Mouse (Mus musculus) stomach, postnatal 0 days (tissue): ENCODE measurements at regions not wholly inside any gene's neighbourhood (a gene's known extent, or its start where the extent isn't known, plus 50 kb on each side); places are given as distances from the start of the nearest gene placed in this dataset.

Experiments used
- ATAC-seq: fragments of 200-750 bp; cut with Nextera tagmentation; 2 replicates; pipeline ENCODE4 v1.8.0; 2017; ENCODE audit not compliant: low FRiP score, low TSS enrichment
- DNase-seq: peaks from one replicate; pipeline ENCODE4 v3.0.0-alpha.2; 2016; ENCODE audit warnings: low spot score
- H3K27ac ChIP-seq: fragments of 300-500 bp; sonication (generic); replicated peaks from 2 replicates; pipeline ENCODE4 v1.5.1; 2014; ENCODE audit warnings: mild to moderate bottlenecking, control low read depth
- H3K27me3 ChIP-seq: fragments of 300-500 bp; sonication (generic); 2 replicates; pipeline ENCODE4 v1.6.1; 2014; ENCODE audit warnings: low read length; ENCODE audit not compliant: control insufficient read depth, insufficient read depth
- H3K36me3 ChIP-seq: fragments of 300-500 bp; sonication (generic); 2 replicates; pipeline ENCODE4 v1.6.1; 2014; ENCODE audit warnings: low read length, mixed read lengths; ENCODE audit not compliant: control insufficient read depth, insufficient read depth
- H3K4me1 ChIP-seq: fragments of 300-500 bp; sonication (generic); replicated peaks from 2 replicates; pipeline ENCODE4 v1.6.1; 2014; ENCODE audit warnings: antibody characterized with exemption; ENCODE audit not compliant: control insufficient read depth, insufficient read depth
- H3K4me2 ChIP-seq: fragments of 300-500 bp; sonication (generic); replicated peaks from 2 replicates; pipeline ENCODE4 v1.6.1; 2014; ENCODE audit warnings: low read depth, mild to moderate bottlenecking, control low read depth, moderate library complexity
- H3K4me3 ChIP-seq: fragments of 300-500 bp; sonication (generic); 2 replicates; pipeline ENCODE4 v1.5.1; 2014; ENCODE audit warnings: low read depth, low read length, control low read depth
- H3K9ac ChIP-seq: fragments of 300-500 bp; sonication (generic); 2 replicates; pipeline ENCODE4 v1.6.1; 2014; ENCODE audit warnings: mild to moderate bottlenecking, low read length, control low read depth, mixed read lengths
- H3K9me3 ChIP-seq: fragments of 300-500 bp; sonication (generic); 2 replicates; pipeline ENCODE4 v1.6.1; 2016; ENCODE audit warnings: low read length; ENCODE audit not compliant: control insufficient read depth
- CTCF ChIP-seq: IDR thresholded peaks from 2 replicates; pipeline ENCODE4 v1.5.1; 2016; ENCODE audit warnings: antibody characterized with exemption, low read depth, mild to moderate bottlenecking, moderate library complexity
- EP300 ChIP-seq: optimal IDR thresholded peaks from 2 replicates; pipeline ENCODE3; 2016; ENCODE audit warnings: antibody characterized with exemption
- WGBS: fragments of 180-500 bp; shearing (Covaris S2); extraction: QIAGEN DNeasy Blood & Tissue Kit; methylation state at CpG from one replicate; pipeline ENCODE4 v1.1.7; 2014; 5-methylcytosine and 5-hydroxymethylcytosine counted together

DNA sequence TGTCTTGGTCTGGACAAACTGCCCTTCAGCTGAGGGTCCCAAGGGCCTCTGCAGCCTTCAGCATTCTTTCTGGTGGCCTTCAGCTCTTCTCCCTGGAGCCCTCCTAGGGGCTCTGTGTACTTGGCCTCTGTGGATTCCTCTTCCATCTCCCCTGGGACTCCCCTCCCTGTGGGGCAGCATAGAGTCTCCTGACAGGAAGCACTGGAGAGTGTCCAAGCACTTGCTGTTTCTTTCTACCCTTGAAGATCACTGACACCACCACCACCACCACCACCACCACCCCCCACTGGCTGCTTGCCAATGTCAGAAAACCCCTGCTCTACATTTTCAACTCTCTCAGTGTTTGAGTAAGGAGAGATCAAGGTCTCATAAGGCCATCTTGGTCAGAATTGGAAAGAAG is 206.3 kb downstream of the Irs2 start:
- Histone ChIP-seq H3K4me2 (no peak overlapping the region), H3K36me3 (no peaks in the 10 kb centered on the region), H3K9me3 (no peaks in the 10 kb centered on the region), H3K9ac (no peak overlapping the region), H3K27me3 (no peaks in the 10 kb centered on the region), H3K4me3 (no peak overlapping the region), H3K4me1 (no peaks in the 10 kb centered on the region), H3K27ac (no peak overlapping the region)
- DNase-seq (no peak), ATAC-seq (no peak)
- TF ChIP-seq EP300: no peak
- TF ChIP-seq CTCF: no peak

DNA sequence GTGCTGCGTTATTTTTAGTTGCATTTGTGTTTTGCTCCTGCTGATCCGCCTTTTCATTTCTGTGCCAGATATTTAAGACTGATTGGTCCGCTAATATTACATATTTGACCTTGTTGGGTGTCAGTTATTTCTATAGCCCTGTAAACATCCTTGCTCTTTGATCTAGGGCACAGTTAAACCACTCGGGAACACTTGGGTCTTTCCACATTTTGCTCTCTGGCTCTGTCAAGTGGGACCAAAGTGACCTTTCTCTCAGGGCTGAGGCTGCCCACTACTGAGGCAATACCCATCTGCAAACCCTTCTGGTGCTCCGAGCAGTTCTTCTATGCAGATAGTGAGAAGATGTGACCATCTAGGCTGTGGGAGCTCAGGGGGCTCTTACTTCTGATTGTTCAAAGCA is 206.7 kb downstream of the Irs2 start:
- Histone ChIP-seq H3K9ac (no peak overlapping the region), H3K4me2 (no peak overlapping the region), H3K9me3 (no peaks in the 10 kb centered on the region), H3K27ac (no peak overlapping the region), H3K4me1 (no peaks in the 10 kb centered on the region), H3K27me3 (no peaks in the 10 kb centered on the region), H3K4me3 (no peak overlapping the region), H3K36me3 (no peaks in the 10 kb centered on the region)
- ATAC-seq (no peak), DNase-seq (no peak)
- TF ChIP-seq CTCF: no peak
- no peak for TF ChIP-seq EP300
- 51% methylated on average over 5 of the region's 5 CpGs for WGBS

DNA sequence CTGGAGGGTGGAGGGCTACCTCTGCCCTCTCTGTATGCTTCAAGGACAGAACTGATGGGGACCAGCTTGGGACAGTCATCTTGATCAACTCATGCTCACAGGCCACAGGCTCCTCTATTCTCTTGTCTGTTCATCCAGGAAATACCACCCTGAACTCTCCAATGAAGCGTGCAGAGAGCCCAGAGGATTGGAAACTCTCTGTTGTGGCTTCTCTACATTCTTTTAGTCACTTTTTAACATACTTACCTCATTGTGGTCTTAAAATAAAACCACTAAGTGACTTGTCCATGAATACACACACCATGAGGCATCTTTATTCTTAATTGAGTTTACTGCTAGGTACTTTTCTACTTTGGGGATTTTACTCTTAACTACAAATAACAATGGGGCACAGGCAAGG is 209.8 kb downstream of the Irs2 start:
- no peak overlapping the region for H3K9ac ChIP-seq
- no peak overlapping the region for H3K27ac ChIP-seq
- H3K4me1 ChIP-seq: no peaks in the 10 kb centered on the region
- H3K4me2 ChIP-seq: no peak overlapping the region
- DNase-seq (no peak), ATAC-seq (no peak)
- H3K9me3 ChIP-seq: no peaks in the 10 kb centered on the region
- H3K36me3 ChIP-seq: no peaks in the 10 kb centered on the region
- no peak overlapping the region for H3K4me3 ChIP-seq
- no peaks in the 10 kb centered on the region for H3K27me3 ChIP-seq
- WGBS: 74% methylated on average over 1 of the region's 1 CpGs
- no peak for TF ChIP-seq CTCF
- TF ChIP-seq EP300: no peak

DNA sequence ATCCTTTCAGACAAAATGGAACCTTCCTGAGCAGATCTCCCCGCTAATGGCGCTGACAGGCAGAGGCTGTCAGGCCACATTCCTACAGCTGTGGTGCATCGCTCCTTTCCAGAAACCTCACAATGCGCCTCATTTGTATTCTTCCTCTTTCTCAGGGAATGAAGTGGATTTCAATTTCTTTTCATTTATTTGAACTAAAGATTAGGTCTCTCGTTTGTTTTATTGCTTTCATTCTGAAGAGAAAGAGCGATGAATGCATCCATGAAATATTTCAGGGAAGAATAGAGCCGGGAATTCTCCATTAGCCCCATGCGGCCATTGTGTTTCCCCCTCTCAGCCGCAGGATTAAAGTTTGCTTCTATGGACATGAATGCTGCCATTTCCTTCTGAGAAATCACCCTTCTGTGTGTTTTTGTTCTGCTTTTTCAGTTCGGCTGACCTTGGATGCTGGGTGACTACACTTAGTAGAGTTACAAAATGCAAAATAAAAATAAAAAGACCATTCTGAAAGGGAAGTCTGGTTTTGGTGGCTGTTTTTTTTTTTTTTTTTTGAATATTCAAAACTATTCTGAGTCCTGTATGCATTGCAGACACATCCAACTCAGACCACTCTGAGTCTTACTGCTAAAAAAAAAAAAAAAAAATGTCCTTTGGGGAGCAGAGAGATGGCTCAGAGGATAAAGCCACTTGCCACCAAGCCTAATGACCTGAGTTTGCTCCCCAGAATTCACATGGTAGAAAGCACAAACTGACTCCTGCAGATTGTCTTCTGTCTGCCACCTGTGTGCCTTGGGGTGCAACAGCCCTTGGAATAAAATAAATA is 213.7 kb downstream of the Irs2 start:
- H3K36me3 ChIP-seq: no peaks in the 10 kb centered on the region
- no peak overlapping the region for H3K9ac ChIP-seq
- no peak for DNase-seq
- H3K4me1 ChIP-seq: no peaks in the 10 kb centered on the region
- no peaks in the 10 kb centered on the region for H3K9me3 ChIP-seq
- no peak for ATAC-seq
- H3K27me3 ChIP-seq: no peaks in the 10 kb centered on the region
- no peak overlapping the region for H3K4me3 ChIP-seq
- no peak for TF ChIP-seq EP300
- TF ChIP-seq CTCF: no peak
- H3K4me2 ChIP-seq: no peak overlapping the region
- 49% methylated on average over 10 of the region's 10 CpGs for WGBS
- no peak overlapping the region for H3K27ac ChIP-seq

DNA sequence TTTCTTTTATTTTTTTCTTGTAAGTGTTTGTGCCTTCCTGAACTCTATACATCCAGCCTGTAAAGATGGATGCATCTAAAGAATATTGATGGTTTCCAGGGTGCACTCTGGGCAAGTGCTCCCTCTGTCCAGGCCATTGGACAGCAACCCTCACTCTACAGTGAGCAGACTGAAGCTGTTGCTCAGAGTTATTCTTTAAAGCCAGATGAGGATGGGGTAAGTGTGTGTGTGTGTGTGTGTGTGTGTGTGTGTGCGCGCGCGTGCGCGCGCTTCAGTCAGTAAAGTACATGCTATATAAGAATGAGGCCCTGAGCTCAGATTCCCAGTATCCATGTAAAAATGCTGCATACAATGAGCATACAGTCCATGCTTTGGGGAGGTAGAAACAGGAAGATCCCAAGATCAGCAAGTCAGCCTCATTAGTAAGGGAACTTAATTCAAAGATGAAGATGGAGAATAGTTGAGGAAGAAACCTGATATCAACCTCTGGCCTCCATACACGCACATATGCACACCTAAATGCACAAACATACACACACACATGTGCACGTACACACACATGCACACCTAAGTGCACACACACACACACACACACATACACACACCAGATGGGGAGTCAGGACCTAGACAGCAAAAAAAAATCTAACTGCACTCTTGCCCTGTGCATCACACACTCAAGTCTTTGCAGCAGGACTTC is 214.4 kb downstream of the Irs2 start:
- Histone ChIP-seq H3K27me3 (no peaks in the 10 kb centered on the region), H3K4me1 (no peaks in the 10 kb centered on the region), H3K9me3 (no peaks in the 10 kb centered on the region), H3K4me2 (no peak overlapping the region), H3K9ac (no peak overlapping the region), H3K4me3 (no peak overlapping the region), H3K27ac (no peak overlapping the region), H3K36me3 (no peaks in the 10 kb centered on the region)
- ATAC-seq: no peak
- TF ChIP-seq CTCF (no peak), EP300 (no peak)
- WGBS: 95% methylated on average over 9 of the region's 9 CpGs
- no peak for DNase-seq
